Mouse (Mus musculus): ENCODE results near the gene H1fnt. TPM values are rescaled to one million over a fixed set of nuclear protein-coding genes. Genes with fewer than 3 reads are reported as not detected.

H1fnt gene
- polyA plus RNA-seq, 1 experiment from 2014 or later = not detected

DNA sequence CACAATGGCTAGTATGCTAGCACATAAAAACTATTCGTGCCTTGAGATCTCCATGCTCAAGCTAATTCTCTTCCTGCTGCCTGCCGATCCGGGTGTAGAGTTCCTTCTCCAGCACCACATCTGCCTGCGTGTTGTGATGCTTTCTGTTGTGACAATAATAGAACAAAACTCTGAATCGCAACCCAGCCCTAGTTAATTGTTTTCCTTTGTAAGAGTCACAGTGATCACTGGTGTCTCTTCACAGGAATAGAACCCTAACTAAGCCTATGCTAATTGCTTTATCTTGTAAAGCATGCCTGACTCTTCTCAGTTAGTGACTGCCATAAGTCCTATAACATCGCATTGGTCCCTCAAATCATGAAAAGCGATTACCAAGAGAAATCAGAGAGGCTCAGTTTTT, 31.0 kb downstream of the H1fnt start:
- H3K9ac ChIP-seq (ENCODE audit: low read length) = no peak overlapping the region
- H3K4me2 ChIP-seq (ENCODE audit: low read depth) = no peak overlapping the region
- no peak for DNase-seq (ENCODE audit: low spot score)
- H3K27me3 ChIP-seq (ENCODE audit: control insufficient read depth, insufficient read depth, low read length) = no peaks in the 10 kb centered on the region
- no peaks in the 10 kb centered on the region for H3K4me1 ChIP-seq (ENCODE audit: control insufficient read depth, insufficient read depth, low read length)
- H3K9me3 ChIP-seq (ENCODE audit: control insufficient read depth, low read length) = no peaks in the 10 kb centered on the region
- no peak for ATAC-seq (ENCODE audit: insufficient read depth, low FRiP score, low TSS enrichment)
- WGBS = 73% methylated on average over 7 of the region's 7 CpGs
- no peak overlapping the region for H3K4me3 ChIP-seq (ENCODE audit: low read depth, low read length)
- H3K36me3 ChIP-seq (ENCODE audit: control insufficient read depth, insufficient read depth, low read length) = no peaks in the 10 kb centered on the region
- H3K27ac ChIP-seq (ENCODE audit: low read depth, low read length) = no peak overlapping the region

GRCm38 (mm10) chr15:98225610-98226009, 31.5 kb downstream of the H1fnt start:
- H3K36me3 ChIP-seq (ENCODE audit: control insufficient read depth, insufficient read depth, low read length) = no peaks in the 10 kb centered on the region
- H3K27ac ChIP-seq (ENCODE audit: low read depth, low read length) = no peak overlapping the region
- H3K27me3 ChIP-seq (ENCODE audit: control insufficient read depth, insufficient read depth, low read length) = no peaks in the 10 kb centered on the region
- DNase-seq (ENCODE audit: low spot score) (peak; percentile 17), ATAC-seq (ENCODE audit: insufficient read depth, low FRiP score, low TSS enrichment) (no peak)
- no peaks in the 10 kb centered on the region for H3K9me3 ChIP-seq (ENCODE audit: control insufficient read depth, low read length)
- H3K4me3 ChIP-seq (ENCODE audit: low read depth, low read length) = no peak overlapping the region
- no peaks in the 10 kb centered on the region for H3K4me1 ChIP-seq (ENCODE audit: control insufficient read depth, insufficient read depth, low read length)
- 45% methylated on average over 16 of the region's 16 CpGs for WGBS
- no peak overlapping the region for H3K4me2 ChIP-seq (ENCODE audit: low read depth)
- H3K9ac ChIP-seq (ENCODE audit: low read length) = no peak overlapping the region

GRCm38 (mm10) chr15:98222377-98222776, 34.7 kb downstream of the H1fnt start:
- H3K9me3 ChIP-seq (ENCODE audit: control insufficient read depth, low read length) = no peaks in the 10 kb centered on the region
- H3K4me1 ChIP-seq (ENCODE audit: control insufficient read depth, insufficient read depth, low read length) = no peaks in the 10 kb centered on the region
- H3K9ac ChIP-seq (ENCODE audit: low read length) = no peak overlapping the region
- H3K27ac ChIP-seq (ENCODE audit: low read depth, low read length) = no peak overlapping the region
- no peak overlapping the region for H3K4me2 ChIP-seq (ENCODE audit: low read depth)
- DNase-seq (ENCODE audit: low spot score) (no peak), ATAC-seq (ENCODE audit: insufficient read depth, low FRiP score, low TSS enrichment) (no peak)
- no peak overlapping the region for H3K4me3 ChIP-seq (ENCODE audit: low read depth, low read length)
- no peaks in the 10 kb centered on the region for H3K27me3 ChIP-seq (ENCODE audit: control insufficient read depth, insufficient read depth, low read length)
- H3K36me3 ChIP-seq (ENCODE audit: control insufficient read depth, insufficient read depth, low read length) = no peaks in the 10 kb centered on the region

DNA sequence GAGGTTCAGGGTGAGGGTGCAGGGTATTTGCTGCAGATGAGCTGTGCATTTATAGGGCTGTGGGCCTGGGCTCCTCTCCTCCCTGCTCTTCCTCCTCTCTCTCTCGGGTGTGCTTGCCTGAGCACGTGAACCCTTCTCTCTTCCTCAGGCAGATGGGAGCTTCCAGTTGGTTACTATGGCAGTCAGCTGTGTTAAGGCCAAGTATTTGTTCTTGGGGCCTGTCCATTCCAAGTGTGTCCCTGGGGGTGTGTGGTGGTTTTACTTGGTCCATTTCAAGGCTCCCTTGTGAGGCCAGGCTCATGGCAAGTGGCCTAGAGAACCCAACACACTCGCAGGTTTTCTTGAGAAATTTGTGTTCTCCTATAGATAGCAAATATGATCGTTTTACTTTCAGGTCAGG, 36.2 kb downstream of the H1fnt start, which contains the start of the genes Gm44579 and Olfr287:
TSS of gene Gm44579 (minus strand) at position 101 of the 400 bp plus-strand sequence.
TSS of gene Olfr287 (minus strand) at position 180 of the 400 bp plus-strand sequence.
- Histone ChIP-seq H3K4me3 (ENCODE audit: low read depth, low read length) (no peak within 1 kb of the TSS), H3K27ac (ENCODE audit: low read depth, low read length) (no peak within 1 kb of the TSS), H3K9me3 (ENCODE audit: control insufficient read depth, low read length) (no peaks in the 10 kb centered on the region), H3K4me1 (ENCODE audit: control insufficient read depth, insufficient read depth, low read length) (no peaks in the 10 kb centered on the region), H3K36me3 (ENCODE audit: control insufficient read depth, insufficient read depth, low read length) (no peaks in the 10 kb centered on the region), H3K9ac (ENCODE audit: low read length) (no peak within 1 kb of the TSS), H3K27me3 (ENCODE audit: control insufficient read depth, insufficient read depth, low read length) (no peaks in the 10 kb centered on the region), H3K4me2 (ENCODE audit: low read depth) (no peak within 1 kb of the TSS)
- no peak for DNase-seq (ENCODE audit: low spot score)
- no peak for ATAC-seq (ENCODE audit: insufficient read depth, low FRiP score, low TSS enrichment)
- 73% methylated on average over 4 of the region's 4 CpGs for WGBS

GRCm38 (mm10) chr15:98214130-98214529, 43.0 kb downstream of the H1fnt start:
- 81% methylated on average over 5 of the region's 5 CpGs for WGBS
- Histone ChIP-seq H3K27ac (ENCODE audit: low read depth, low read length) (no peak overlapping the region), H3K9ac (ENCODE audit: low read length) (no peak overlapping the region), H3K4me3 (ENCODE audit: low read depth, low read length) (no peak overlapping the region), H3K4me2 (ENCODE audit: low read depth) (no peak overlapping the region), H3K4me1 (ENCODE audit: control insufficient read depth, insufficient read depth, low read length) (no peaks in the 10 kb centered on the region), H3K27me3 (ENCODE audit: control insufficient read depth, insufficient read depth, low read length) (no peaks in the 10 kb centered on the region), H3K36me3 (ENCODE audit: control insufficient read depth, insufficient read depth, low read length) (no peaks in the 10 kb centered on the region), H3K9me3 (ENCODE audit: control insufficient read depth, low read length) (no peaks in the 10 kb centered on the region)
- ATAC-seq (ENCODE audit: insufficient read depth, low FRiP score, low TSS enrichment) (no peak), DNase-seq (ENCODE audit: low spot score) (no peak)

GRCm38 (mm10) chr15:98213336-98213870, 43.7 kb downstream of the H1fnt start:
- DNase-seq (ENCODE audit: low spot score) (no peak), ATAC-seq (ENCODE audit: insufficient read depth, low FRiP score, low TSS enrichment) (no peak)
- Histone ChIP-seq H3K4me1 (ENCODE audit: control insufficient read depth, insufficient read depth, low read length) (no peaks in the 10 kb centered on the region), H3K9ac (ENCODE audit: low read length) (no peak overlapping the region), H3K27me3 (ENCODE audit: control insufficient read depth, insufficient read depth, low read length) (no peaks in the 10 kb centered on the region), H3K27ac (ENCODE audit: low read depth, low read length) (no peak overlapping the region), H3K36me3 (ENCODE audit: control insufficient read depth, insufficient read depth, low read length) (no peaks in the 10 kb centered on the region), H3K9me3 (ENCODE audit: control insufficient read depth, low read length) (no peaks in the 10 kb centered on the region), H3K4me2 (ENCODE audit: low read depth) (no peak overlapping the region), H3K4me3 (ENCODE audit: low read depth, low read length) (no peak overlapping the region)
- WGBS = 84% methylated on average over 5 of the region's 5 CpGs

DNA sequence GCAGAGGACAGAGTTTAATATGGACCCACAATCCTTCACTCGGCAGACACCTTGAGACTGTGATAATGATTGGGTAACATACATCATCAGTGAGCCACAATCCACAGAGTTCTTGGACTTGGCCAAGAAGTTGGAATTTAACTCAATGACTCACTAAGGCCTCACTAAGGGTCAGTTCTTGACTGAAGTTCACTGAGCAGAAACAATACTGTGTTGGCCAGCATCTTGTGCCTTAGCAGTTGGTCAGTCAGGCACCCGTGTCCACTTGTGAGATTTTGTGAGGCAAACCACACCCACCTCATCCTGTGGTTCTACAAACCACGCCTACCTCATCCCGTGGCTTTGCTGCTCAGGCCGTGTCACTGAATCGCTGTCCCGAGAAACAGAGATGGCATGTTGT, 47.4 kb downstream of the H1fnt start:
- no peak for DNase-seq (ENCODE audit: low spot score)
- H3K36me3 ChIP-seq (ENCODE audit: control insufficient read depth, insufficient read depth, low read length) = no peaks in the 10 kb centered on the region
- H3K9ac ChIP-seq (ENCODE audit: low read length) = no peak overlapping the region
- H3K4me3 ChIP-seq (ENCODE audit: low read depth, low read length) = no peak overlapping the region
- 82% methylated on average over 7 of the region's 7 CpGs for WGBS
- H3K4me2 ChIP-seq (ENCODE audit: low read depth) = no peak overlapping the region
- no peaks in the 10 kb centered on the region for H3K9me3 ChIP-seq (ENCODE audit: control insufficient read depth, low read length)
- H3K4me1 ChIP-seq (ENCODE audit: control insufficient read depth, insufficient read depth, low read length) = no peaks in the 10 kb centered on the region
- no peaks in the 10 kb centered on the region for H3K27me3 ChIP-seq (ENCODE audit: control insufficient read depth, insufficient read depth, low read length)
- H3K27ac ChIP-seq (ENCODE audit: low read depth, low read length) = no peak overlapping the region
- no peak for ATAC-seq (ENCODE audit: insufficient read depth, low FRiP score, low TSS enrichment)

Other genes starting within 250 kb of the H1fnt start
- 36.2 and 41.3 TPM in 2 replicates for gene Pfkm, start 164.7 kb downstream of the H1fnt start, polyA plus RNA-seq (2014; fragmentation: Nextera tagmentation; extraction: Ambion mirVana)
- 40.1 and 41.0 TPM in 2 replicates for gene Senp1, start 163.5 kb downstream of the H1fnt start, polyA plus RNA-seq (2014; fragmentation: Nextera tagmentation; extraction: Ambion mirVana)
- gene Asb8, start 91.7 kb downstream of the H1fnt start, polyA plus RNA-seq (2014; fragmentation: Nextera tagmentation; extraction: Ambion mirVana) = 50.7 and 58.1 TPM in 2 replicates
- 10.3 and 12.2 TPM in 2 replicates for gene Ccdc184, start 90.1 kb downstream of the H1fnt start, polyA plus RNA-seq (2014; fragmentation: Nextera tagmentation; extraction: Ambion mirVana)
- not detected in 2 replicates for gene Olfr288, start 61.8 kb downstream of the H1fnt start, polyA plus RNA-seq (2014; fragmentation: Nextera tagmentation; extraction: Ambion mirVana)
- not detected in 2 replicates for gene Gm44579, start 36.3 kb downstream of the H1fnt start, polyA plus RNA-seq (2014; fragmentation: Nextera tagmentation; extraction: Ambion mirVana)
- not detected in 2 replicates for gene Olfr287, start 36.2 kb downstream of the H1fnt start, polyA plus RNA-seq (2014; fragmentation: Nextera tagmentation; extraction: Ambion mirVana)
- not detected in 2 replicates for gene Olfr286, start 22.8 kb downstream of the H1fnt start, polyA plus RNA-seq (2014; fragmentation: Nextera tagmentation; extraction: Ambion mirVana)
- 1.9 TPM in 2 replicates for gene Zfp641, start 38.9 kb upstream of the H1fnt start, polyA plus RNA-seq (2014; fragmentation: Nextera tagmentation; extraction: Ambion mirVana)
- not detected in 2 replicates for gene Olfr285, start 60.1 kb upstream of the H1fnt start, polyA plus RNA-seq (2014; fragmentation: Nextera tagmentation; extraction: Ambion mirVana)
- not detected in 2 replicates for gene Olfr284, start 83.7 kb upstream of the H1fnt start, polyA plus RNA-seq (2014; fragmentation: Nextera tagmentation; extraction: Ambion mirVana)
- not detected in 2 replicates for gene Olfr283, start 123.7 kb upstream of the H1fnt start, polyA plus RNA-seq (2014; fragmentation: Nextera tagmentation; extraction: Ambion mirVana)
- gene Olfr282, start 173.9 kb upstream of the H1fnt start, polyA plus RNA-seq (2014; fragmentation: Nextera tagmentation; extraction: Ambion mirVana) = not detected in 2 replicates
- gene Olfr281, start 195.3 kb upstream of the H1fnt start, polyA plus RNA-seq (2014; fragmentation: Nextera tagmentation; extraction: Ambion mirVana) = not detected in 2 replicates
- gene OR5BS1P, start 212.6 kb upstream of the H1fnt start, polyA plus RNA-seq (2014; fragmentation: Nextera tagmentation; extraction: Ambion mirVana) = not detected in 2 replicates
- 0.45 TPM in 1 of 2 replicates, not detected in the other for gene Lalba, start 225.4 kb upstream of the H1fnt start, polyA plus RNA-seq (2014; fragmentation: Nextera tagmentation; extraction: Ambion mirVana)
- not detected in 2 replicates for gene Olfr279, start 235.1 kb upstream of the H1fnt start, polyA plus RNA-seq (2014; fragmentation: Nextera tagmentation; extraction: Ambion mirVana)

Data from neural tube, embryonic 11.5 days (tissue).